Mouse (Mus musculus) forebrain, embryonic 14.5 days (tissue): ENCODE data around the gene Tex52. TPM values are rescaled to one million over a fixed set of nuclear protein-coding genes. Genes with fewer than 3 reads are reported as not detected.

Experiments
- ATAC-seq: fragments of 200-750 bp; cut with Nextera tagmentation; 2 replicates; pipeline ENCODE4 v1.8.0; 2017; ENCODE audit warnings: mild to moderate bottlenecking, moderate library complexity
- DNase-seq: peaks from one replicate; pipeline ENCODE4 v3.0.0-alpha.2; 2015; ENCODE audit warnings: low spot score
- H3K27ac ChIP-seq: fragments of 300-500 bp; sonication (generic); 2 replicates; pipeline ENCODE4 v1.5.1; 2014; ENCODE audit warnings: low read depth, mild to moderate bottlenecking, control low read depth, low read length, moderate library complexity
- H3K27me3 ChIP-seq: fragments of 300-500 bp; sonication (generic); replicated peaks from 2 replicates; pipeline ENCODE4 v1.6.1; 2014; ENCODE audit warnings: low read length, control low read depth, mixed read lengths; ENCODE audit not compliant: control insufficient read depth, insufficient read depth
- H3K36me3 ChIP-seq: fragments of 300-500 bp; sonication (generic); 2 replicates; pipeline ENCODE4 v1.6.1; 2014; ENCODE audit warnings: low read length, control low read depth; ENCODE audit not compliant: control insufficient read depth, insufficient read depth
- H3K4me1 ChIP-seq: fragments of 300-500 bp; sonication (generic); 2 replicates; pipeline ENCODE4 v1.6.1; 2014; ENCODE audit warnings: antibody characterized with exemption, low read length, control low read depth; ENCODE audit not compliant: control insufficient read depth, insufficient read depth
- H3K4me2 ChIP-seq: fragments of 300-500 bp; sonication (generic); 2 replicates; pipeline ENCODE4 v1.6.1; 2014; ENCODE audit warnings: mild to moderate bottlenecking, control low read depth, low read length
- H3K4me3 ChIP-seq: fragments of 300-500 bp; sonication (generic); 2 replicates; pipeline ENCODE4 v1.5.1; 2014; ENCODE audit warnings: low read depth, low read length, control low read depth
- H3K9ac ChIP-seq: fragments of 300-500 bp; sonication (generic); 2 replicates; pipeline ENCODE4 v1.6.1; 2014; ENCODE audit warnings: mild to moderate bottlenecking, low read length, control low read depth, moderate library complexity
- H3K9me3 ChIP-seq: fragments of 300-500 bp; sonication (generic); replicated peaks from 2 replicates; pipeline ENCODE4 v1.6.1; 2016; ENCODE audit warnings: low read length, control low read depth, mixed read lengths; ENCODE audit not compliant: control insufficient read depth
- WGBS: fragments of 180-500 bp; shearing (Covaris S2); extraction: QIAGEN DNeasy Blood & Tissue Kit; methylation state at CpG from one replicate; pipeline ENCODE4 v1.1.7; 2014; 5-methylcytosine and 5-hydroxymethylcytosine counted together
- polyA plus RNA-seq: library from polyadenylated mRNA; unstranded; fragments of >200 nt; fragmentation: Nextera tagmentation; extraction: Ambion mirVana; gene quantifications from 2 replicates; pipeline ENCODE4 v1.2.1, GENCODE M21; 2014

Gene Tex52
- polyA plus RNA-seq, 1 experiment from 2014 or later: 0.32 TPM

- H3K4me1 ChIP-seq: peaks cover 3% of the 10 kb centered on the region; the same call in 1 of the 2 replicates
- H3K4me2 ChIP-seq: no peak overlapping the region
- DNase-seq: no peak
- no peaks in the 10 kb centered on the region for H3K27me3 ChIP-seq
- 92% methylated on average over 6 of the region's 6 CpGs for WGBS
- no peak for ATAC-seq
- H3K9me3 ChIP-seq: no peaks in the 10 kb centered on the region
- H3K4me3 ChIP-seq: no peak overlapping the region
- H3K27ac ChIP-seq: no peak overlapping the region
- H3K36me3 ChIP-seq: peaks cover 67% of the 10 kb centered on the region
- no peak overlapping the region for H3K9ac ChIP-seq
Observed at GRCm38 (mm10) chr6:128429826-128430225, 54.6 kb downstream of the Tex52 start.

GRCm38 (mm10) chr6:128432356-128432915 is 57.2 kb downstream of the Tex52 start:
- no peak for DNase-seq

GRCm38 (mm10) chr6:128433566-128433965 is 58.3 kb downstream of the Tex52 start:
- WGBS: 94% methylated on average over 13 of the region's 13 CpGs

More at GRCm38 (mm10) chr6:128432356-128432915, 57.2 kb downstream of the Tex52 start:
- Histone ChIP-seq H3K4me1 (peaks cover 7% of the 10 kb centered on the region), H3K27me3 (no peaks in the 10 kb centered on the region), H3K36me3 (peaks cover 84% of the 10 kb centered on the region), H3K4me3 (no peak overlapping the region), H3K9me3 (no peaks in the 10 kb centered on the region), H3K27ac (no peak overlapping the region), H3K4me2 (no peak overlapping the region), H3K9ac (no peak overlapping the region)
- 77% methylated on average over 13 of the region's 13 CpGs for WGBS
- no peak for ATAC-seq

More at GRCm38 (mm10) chr6:128433566-128433965, 58.3 kb downstream of the Tex52 start:
- Histone ChIP-seq H3K27ac (no peak overlapping the region), H3K36me3 (peaks cover 78% of the 10 kb centered on the region), H3K4me2 (no peak overlapping the region), H3K4me3 (no peak overlapping the region), H3K4me1 (peaks cover 7% of the 10 kb centered on the region), H3K9ac (no peak overlapping the region), H3K27me3 (no peaks in the 10 kb centered on the region), H3K9me3 (no peaks in the 10 kb centered on the region)
- DNase-seq (no peak), ATAC-seq (no peak)

Other genes with a start within 250 kb of the Tex52 start
- 23.0 and 36.2 TPM in 2 replicates for gene Tspan9, start 231.9 kb upstream of the Tex52 start, polyA plus RNA-seq
- gene Tead4, start 74.6 kb upstream of the Tex52 start, polyA plus RNA-seq: 0.18 and 0.37 TPM in 2 replicates
- 10.4 and 11.5 TPM in 2 replicates for gene Tulp3, start 19.6 kb upstream of the Tex52 start, polyA plus RNA-seq
- 128 and 131 TPM in 2 replicates for gene Rhno1, start 12.5 kb upstream of the Tex52 start, polyA plus RNA-seq
- 18.4 and 21.5 TPM in 2 replicates for gene Foxm1, start 12.5 kb upstream of the Tex52 start, polyA plus RNA-seq
- gene Gm44596, start within 50 bp of the Tex52 start, polyA plus RNA-seq: not detected in 2 replicates
- gene Nrip2, start 23.8 kb downstream of the Tex52 start, polyA plus RNA-seq: 4.7 TPM in 2 replicates
- gene Itfg2, start 49.5 kb downstream of the Tex52 start, polyA plus RNA-seq: 28.0 and 32.1 TPM in 2 replicates
- 366 and 400 TPM in 2 replicates for gene Fkbp4, start 63.2 kb downstream of the Tex52 start, polyA plus RNA-seq
- gene Pzp, start 151.3 kb downstream of the Tex52 start, polyA plus RNA-seq: not detected in 2 replicates
- gene A2ml1, start 206.2 kb downstream of the Tex52 start, polyA plus RNA-seq: 2.8 and 3.3 TPM in 2 replicates
- gene Klrb1a, start 248.1 kb downstream of the Tex52 start, polyA plus RNA-seq: not detected in 2 replicates